Mouse (Mus musculus): ENCODE data around the gene Lrrc55. TPM values are rescaled to one million over a fixed set of nuclear protein-coding genes. Genes with fewer than 3 reads are reported as not detected.
"Not testable (repeated sequence)": the region's sequence is repeated elsewhere in the genome, so short reads cannot be mapped to it uniquely, and the experiment has no call there.

Lrrc55 gene
- 10 to 100 TPM; 13.8 to 24.4 TPM for total RNA-seq (2021)
- long read RNA-seq, experiment 1, result 0 reads
- long read RNA-seq, experiment 2, partial matches to known transcripts, result 0 of 1 reads
- long read RNA-seq, experiment 2, other reads (novel, unspliced or antisense), result 1 of 1 reads

DNA sequence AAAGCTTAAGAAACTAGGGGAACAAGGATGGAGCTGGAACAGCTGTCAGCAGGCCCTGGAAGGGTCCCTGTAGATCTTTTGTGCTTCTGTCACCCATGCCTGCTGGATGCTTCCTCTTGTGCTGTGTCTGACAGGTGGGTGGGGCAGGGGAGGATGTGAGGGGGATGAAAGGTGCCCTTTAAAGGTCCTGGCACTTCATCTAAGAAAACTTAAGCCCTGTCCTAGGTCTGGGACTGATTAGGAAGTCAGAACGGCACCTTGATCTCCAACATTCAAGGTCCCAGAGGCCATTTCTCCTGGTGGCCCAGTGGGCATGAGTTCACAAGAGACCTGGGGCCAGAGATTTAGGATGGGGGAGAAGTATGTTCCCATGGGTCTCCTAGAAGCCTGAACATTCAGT, at the start of gene Lrrc55:
Gene Lrrc55 (minus strand): TSS at position 297 of the 400 bp plus-strand sequence.
- peak; percentile 33 to 49 for DNase-seq

DNA sequence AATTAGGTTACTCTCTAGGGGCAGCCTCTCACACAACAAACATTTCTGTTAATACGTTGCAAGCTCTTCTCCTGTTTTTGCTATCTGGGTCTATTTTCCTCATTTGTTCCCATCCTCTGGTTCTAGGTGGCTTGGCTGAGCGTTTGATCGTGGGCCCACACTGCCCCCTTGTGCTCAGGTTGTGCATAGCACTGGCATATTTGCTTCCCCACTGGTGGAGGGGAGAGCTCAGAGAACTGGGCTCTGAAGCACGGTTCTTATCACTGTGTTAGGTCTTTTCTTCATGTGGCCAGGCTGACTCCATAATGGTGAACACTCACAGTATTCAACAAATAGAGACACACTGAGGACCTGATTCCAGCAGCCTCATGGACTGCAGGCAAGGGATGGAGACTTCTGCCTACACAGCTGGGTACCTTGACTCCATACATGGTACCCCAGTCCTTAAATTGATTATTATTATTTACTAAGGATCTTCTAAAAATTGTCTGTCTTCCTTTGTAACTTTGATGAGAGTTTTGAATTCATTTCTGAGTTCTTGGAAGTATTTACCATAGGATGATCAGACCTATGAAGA, 49.6 kb upstream of the Lrrc55 start:
- peak; percentile 86 to 90 for DNase-seq

DNA sequence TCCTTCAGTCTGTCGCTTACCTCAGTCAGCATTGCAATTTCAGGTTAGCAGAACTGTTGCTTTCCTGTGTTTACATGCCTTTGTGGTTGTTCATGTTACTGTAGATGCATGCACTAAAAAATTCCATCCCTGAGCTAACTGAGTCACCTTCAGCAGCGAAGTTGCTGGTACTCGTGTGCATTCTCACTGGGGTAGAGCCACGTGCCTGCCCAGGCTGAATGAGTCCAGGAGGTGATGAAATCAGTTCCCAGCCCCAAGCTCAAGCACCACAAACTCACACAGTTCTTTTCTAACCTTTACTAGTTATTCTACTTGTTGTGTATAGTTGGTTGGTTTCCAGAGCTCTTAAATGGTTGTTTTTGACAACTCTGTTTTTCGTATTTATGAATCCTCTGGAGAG, 48.7 kb upstream of the Lrrc55 start:
- peak; percentile 12 to 13 for DNase-seq

DNA sequence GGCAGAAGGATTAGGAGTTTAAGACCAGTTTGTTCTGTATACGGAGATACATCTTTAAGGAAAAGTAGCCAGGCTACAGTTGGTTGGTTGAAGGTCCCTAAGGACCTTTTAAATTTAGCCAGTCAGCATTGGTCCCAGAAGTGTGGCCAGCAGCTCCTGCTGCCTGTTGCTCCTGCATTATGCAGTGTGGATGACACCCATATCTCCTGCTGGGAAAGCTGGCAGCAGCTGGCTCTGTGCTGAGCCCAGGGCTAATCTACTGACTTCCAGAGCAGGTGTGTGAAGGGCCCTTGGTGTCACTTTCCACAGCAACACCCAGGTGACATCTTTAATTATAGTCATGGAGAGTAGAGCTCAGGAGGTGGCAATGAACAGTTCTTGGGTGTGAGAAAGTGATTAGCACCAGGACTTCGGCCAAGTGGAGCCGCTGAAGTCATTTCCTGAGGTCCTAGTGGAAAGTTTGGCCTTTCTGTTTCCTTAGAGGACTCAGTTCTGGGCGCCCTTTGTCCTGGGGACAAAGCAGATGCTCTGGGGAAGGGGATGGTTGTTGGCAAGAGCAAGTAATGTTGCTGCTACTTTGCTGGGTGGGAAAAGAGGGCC, 41.2 kb upstream of the Lrrc55 start:
- DNase-seq, result no peak

DNA sequence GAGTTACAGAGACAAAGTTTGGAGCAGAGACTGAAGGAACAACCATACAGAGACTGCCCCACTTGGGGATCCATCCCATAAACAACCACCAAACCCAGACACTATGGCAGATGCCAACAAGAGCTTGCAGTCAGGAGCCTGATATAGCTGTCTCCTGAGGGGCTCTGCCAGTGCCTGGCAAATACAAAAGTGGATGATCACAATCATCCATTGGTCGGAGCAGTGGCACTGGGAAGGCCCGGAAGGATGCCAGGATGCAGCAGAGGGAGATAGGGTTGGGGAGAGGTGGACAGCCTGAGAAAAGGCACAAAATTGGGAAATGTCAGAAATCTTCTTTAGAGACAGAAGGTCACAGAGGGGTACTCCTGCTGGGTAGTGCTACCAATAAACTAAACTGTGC, 40.2 kb upstream of the Lrrc55 start:
- DNase-seq, result not testable (repeated sequence)

DNA sequence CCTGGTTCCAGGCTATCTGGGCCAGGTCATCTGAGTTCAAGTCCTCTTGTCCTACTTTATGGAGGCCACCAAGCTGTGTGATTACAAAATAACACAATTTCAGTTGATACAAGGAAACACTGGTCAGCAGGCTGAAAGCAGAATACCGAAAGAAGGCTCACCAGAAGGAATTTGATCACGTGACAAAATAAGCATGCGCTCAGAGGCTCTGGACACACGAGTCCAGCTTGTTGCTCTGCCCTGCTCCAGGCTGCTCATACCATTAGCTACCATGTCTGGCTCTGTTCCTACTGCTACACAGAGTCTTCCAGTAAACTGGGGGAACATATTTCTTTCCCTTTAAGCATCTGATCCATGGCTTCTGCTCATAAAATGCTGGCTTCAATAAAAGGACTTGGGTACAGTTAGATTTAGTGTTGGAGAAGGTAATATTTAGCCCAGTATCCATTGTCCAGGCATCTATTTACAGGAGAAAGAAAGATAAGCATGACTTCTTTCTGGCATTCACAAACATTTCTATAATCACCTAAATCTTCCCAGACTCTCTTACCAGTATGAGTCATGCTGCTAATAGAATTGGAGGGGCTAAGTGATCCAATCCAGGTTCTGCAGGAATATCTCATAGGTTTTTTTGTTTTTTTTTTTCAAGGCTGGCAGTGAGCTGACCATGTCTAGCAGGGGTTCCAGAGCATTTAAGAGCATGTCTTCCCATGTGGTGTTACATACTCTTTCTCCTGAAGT, 33.9 kb upstream of the Lrrc55 start:
- DNase-seq, result no peak

DNA sequence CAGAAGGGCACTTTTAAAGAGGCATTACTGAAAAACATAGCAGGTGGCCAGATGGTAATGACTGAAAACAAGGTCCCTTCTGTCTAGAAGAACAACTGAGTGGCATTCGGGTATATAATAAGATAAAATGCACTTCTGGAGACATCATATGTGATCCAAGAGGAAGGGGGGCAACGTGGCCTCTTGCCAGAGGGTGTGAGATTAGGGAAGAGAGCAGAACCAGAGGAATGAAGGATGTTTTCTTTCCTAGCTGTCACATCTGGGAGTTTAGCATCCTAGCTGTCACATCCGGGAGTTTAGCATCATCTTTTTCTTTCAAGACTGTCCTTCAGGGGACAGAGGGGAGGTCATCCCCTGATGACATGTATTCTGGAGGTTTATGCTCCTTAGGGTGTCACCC, 32.6 kb upstream of the Lrrc55 start:
- DNase-seq, result no peak

DNA sequence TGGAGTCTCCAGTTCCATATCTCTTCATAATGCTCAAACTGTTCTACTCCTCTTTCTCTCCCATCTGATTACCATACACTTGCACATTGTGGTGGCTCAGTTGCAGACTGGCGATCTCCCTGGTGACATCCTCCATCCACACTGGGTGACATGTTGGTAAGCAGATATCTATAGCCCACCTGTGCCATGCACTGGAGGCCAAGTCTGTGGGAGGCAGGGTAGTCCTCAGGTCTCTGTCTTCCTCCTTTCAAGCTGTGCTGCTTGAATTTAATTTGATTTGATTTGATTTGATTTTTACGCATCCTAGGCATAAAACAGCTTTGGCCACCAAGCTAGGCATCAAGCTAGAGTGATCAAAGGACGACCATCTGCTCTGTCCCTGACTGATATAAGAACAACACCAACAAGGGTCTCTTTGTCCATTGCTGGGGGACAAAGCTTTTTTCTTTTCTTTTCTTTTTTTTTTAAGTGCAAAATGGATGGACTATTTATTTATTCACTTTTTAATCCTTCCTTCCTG, 30.9 kb upstream of the Lrrc55 start:
- no peak for DNase-seq

DNA sequence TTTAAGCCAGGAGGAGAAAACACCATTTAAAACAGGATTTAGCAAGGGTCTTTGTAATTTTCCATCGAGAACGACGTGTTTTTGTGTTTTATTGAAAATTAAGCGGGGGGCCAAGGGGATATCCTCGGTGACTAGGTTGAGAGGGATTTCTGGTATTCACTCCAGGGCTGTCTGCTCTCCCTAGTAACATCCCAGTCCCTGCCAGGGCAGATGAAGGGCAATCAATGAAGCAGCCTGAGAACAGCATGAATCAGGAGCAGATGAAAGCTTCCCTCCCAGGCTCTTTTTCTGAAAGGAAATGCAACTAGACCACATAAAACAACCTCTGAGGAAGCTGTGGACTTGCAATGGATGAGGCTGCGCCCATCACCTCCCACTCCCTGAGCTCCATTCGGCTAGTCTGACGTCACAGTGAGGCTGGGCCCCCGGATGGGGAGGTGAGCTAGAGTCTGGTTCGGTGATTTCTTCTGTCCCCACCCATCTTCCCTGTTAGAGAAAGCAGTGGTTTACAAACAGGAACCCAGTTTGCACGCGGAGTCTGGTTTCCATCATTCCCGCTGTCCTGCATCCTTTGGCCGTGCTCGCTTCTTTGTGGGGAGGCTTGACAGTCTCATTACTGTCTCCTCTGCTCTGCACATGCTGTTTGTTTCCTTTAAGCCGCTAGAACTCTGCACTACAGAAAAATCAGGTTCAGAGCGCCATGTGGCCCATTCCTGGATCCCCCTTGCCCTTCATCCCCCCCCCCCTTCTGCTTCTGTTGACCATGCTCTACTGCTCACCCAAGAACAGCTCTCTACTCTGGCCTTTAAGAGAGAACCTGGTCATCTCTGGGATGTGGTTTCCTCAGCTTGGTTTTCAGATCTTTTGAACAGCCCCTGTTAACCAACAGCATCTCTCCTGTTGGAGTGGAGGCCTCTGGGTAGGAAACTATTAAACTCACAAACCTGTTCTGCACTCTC, 27.5 kb upstream of the Lrrc55 start:
- DNase-seq, result no peak

DNA sequence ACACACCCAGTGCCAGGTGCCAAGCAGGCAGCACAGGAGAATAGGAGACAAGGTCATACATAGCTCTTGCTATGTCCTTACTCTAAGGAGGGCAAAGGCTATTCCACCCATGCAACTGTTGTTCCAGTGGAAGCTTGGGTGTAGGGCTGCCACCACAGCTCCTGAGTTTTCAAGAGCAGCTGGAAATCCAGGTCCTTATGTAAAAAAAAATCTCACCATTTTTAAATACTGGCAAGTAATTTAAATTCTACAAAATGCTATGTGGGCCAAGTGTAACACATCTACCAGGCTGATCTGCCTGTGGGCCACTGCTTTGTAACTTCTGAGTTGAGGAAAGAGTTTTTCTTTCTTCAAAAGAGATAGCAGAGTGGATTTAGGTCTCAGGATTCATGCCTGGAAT, 19.6 kb upstream of the Lrrc55 start:
- DNase-seq, result no peak

DNA sequence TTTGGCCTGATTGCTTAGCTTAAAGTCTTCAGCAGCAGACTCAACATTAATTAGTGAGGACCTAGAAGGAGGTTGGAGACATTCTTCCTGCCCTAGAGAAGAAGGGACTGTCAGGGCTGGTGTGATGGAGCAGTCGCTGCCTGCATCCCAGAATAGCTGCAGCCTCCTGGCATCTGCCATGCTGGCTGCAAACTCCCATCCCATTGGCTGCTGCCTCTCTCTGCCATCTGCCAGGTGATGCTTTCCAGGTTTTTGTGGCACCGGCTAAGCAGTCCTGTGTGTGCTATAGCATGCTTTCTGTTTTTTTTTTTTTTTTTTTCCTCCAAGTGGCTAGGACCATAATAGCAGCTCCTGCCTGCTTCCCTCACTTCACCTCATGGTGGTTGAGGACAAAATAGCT, 16.7 kb upstream of the Lrrc55 start:
- DNase-seq, result no peak

DNA sequence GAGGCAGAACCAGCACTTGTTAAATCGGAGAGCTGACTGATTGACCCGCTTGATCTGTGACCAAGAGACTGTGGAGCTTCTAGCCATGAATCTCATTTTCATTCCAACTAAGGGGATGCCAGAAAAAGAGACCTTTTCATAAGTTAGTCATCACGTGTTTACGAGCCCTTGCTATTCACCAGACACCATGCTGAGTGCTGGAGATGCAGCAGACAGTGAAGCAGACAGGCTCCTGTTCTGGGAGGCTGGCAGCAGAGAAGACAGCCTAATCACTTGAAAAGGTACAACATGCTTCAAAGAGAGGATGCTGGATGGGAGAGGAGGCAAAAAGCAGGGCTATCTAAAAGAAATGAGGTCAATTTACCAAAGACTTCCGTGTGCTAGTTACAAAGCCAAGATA, 12.3 kb upstream of the Lrrc55 start:
- no peak for DNase-seq

DNA sequence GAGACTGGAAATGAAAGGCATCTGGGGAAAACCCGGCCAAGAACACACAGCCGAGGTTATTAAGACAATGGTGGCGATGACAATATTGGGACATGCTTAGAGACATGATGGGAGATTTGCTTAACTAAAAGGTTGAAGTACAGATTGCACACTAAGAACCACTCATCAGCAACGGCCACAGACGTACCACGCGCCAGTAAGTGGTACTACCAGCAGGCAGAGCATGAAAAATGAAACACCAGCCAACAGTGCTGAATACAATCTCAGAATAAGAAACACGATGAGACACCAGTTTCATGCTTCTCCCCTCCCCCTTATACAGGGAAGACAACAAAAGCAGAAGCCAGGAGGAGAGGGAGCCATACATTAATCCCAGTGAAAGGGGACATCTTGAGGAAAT, 8.2 kb upstream of the Lrrc55 start:
- no peak for DNase-seq

DNA sequence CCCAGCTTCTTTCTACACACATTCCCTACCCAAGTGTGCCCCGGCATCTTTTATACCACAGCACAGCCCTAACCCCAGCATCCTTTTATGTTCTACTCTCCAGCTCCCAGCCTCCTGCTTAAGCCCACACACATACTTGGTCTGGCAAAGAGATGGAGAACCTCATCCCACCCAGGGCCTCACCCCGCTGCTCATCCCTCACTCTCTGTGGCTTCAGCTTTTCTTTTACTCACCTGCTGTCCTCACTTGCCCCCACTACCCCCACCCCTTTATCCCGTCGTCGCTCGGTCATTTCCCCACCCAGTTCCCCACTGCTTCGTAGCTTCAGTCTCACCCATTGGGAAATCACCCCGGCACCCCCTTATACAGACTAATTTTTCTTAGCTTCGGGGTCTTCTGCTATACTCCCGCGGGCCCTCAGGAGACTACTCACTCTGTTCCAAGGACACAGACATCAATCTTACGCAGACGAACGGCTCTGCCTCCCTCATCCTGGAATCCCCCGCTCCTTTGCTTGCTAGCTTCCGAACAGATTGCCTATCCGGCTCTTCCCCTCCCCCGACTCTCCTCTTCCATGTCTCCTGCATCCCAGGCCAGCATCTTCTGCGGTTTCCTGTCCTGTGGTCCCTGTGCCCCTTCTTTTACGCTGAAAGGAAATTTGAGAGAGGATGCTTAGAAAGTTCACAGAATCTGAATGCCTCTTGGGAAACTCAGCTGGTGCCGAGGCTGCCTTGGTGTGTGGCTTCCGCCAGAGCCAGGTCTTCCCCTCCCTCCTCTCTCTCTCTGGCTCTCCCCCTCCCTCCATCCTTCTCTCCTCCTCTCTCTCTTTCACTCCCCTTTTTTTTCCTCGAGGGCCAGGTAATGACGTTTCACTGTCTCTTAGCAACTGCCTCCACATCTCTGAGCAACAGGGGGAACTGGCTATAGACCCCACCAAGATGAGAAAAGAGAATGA, 1.3 kb upstream of the Lrrc55 start:
- peak; percentile 27 to 34 for DNase-seq

DNA sequence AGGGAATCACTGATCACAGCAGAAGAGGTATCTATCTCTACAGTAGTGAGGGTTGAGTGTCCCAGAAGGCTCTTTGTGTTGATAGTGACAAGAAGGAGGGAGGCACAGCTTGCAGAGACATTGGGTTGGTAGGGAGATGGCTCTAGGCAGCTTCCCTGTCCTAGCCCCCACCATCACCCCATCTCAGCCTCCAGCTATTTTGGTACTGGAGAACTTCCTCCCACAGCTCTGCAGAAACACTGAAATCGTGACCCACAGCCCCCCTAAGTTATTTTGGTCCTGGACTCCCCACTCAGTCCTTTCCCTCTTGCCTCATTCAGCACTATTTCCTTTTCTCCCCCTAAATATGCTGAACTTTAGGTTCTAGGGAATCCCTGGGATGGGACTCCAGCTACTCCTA, 2.4 kb downstream of the Lrrc55 start:
- no peak for DNase-seq

DNA sequence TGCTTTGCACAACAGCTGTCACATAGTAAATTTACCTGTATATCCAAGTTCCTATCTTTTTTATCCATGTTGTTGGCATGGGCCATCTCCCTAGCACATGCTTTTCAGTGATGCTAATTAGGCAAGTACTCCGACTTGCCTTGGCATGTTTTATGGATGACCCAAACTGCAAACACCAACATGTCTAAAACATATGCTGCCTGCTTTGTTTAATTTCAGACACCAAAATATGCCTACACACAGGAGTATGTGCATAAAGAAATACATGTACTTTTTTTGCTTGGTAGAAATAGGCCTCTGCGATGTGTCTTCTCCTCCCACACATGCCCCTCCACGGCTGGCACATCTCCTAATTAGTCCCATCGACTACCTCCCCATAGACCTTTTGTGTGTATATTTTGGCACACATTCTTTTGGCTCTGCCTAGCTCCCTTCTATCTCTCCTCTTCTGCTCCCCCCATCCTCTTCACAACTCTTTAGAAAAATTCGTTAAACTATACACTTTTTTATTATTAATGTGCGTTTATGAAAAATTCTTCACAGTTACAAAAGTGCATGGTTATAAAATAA, 9.3 kb downstream of the Lrrc55 start:
- DNase-seq, result no peak

DNA sequence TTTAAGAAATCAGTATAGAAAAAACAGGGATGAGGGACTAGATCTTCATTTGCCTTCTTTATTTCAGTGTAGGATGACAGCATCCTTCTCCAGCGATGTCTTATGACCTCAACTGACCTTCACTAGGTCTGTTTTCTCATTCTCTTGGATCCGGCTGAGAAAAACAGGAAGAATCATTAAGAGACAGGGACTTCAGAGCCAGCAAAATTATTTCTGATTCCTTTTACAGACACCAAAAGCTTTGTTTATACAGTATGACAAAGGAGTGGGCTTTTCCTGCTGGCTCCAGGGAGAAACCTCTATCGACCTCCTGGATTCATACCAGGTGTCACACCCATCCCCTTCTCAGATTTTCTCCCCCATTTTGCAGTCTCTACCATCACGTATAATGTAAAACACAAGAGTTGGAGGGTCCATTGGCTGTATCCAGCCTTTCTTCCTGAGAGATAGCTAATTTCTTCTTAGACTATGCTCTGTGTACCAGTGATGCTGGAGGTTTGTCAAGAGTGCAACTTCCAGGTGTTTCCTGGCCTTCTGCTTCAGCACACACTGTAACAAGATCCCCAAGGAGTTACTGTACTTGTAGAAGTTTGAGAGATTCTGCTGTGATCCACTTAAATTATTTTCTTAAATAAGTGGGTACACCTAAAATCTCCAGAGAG, 18.7 kb downstream of the Lrrc55 start:
- no peak for DNase-seq

DNA sequence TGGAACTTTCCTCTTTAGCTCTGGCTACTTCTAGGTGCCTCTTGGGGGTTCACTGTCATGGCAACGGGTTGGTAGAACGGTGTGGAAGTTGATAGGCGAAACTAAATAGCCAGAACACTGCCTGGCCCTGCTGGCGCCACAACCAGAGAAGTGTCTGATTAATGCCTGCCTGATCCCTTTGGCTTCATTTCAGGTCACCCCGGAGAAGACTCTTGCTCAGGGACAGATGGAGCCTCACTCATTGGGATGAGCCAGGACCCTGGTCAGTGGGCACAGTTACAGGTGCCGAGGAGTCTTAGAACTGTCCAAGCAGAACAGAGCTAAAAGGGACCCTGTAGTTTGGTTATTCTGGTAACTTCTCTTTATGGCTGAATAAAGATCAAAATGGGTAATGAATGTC, 23.5 kb downstream of the Lrrc55 start:
- no peak for DNase-seq

DNA sequence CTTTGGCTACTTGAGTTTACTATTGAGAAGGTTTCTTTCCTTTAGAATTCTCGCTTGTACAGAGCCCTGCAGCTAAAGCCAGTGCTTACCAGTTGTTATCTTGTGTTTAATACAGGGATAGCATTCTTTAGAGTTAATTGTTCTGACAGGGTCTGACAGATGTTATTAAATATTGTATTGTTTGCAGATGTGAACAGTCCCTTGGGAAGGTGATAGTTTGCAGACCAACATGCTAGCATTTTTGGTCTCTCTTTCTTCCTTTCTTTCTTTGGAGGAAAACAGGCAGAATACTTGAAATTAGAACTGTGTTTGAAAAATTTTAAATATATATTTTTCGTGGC, 24.3 kb downstream of the Lrrc55 start:
- DNase-seq, result no peak

All from adrenal gland, postnatal 36 days (tissue).